Mouse (Mus musculus) kidney, postnatal 14 days (tissue): ENCODE measurements around the gene BC051019.

Experiments used
- DNase-seq: peaks from one replicate; pipeline ENCODE4 v3.0.0; 2022; ENCODE audit warnings: mixed read lengths

The BC051019 gene

GRCm38 (mm10) chr7:109723697-109724096 is at the start of gene BC051019:
TSS of gene BC051019 (minus strand) at chr7:109723850.
- no peak for DNase-seq

- DNase-seq = no peak
Measured at GRCm38 (mm10) chr7:109772251-109772650, 48.6 kb upstream of the BC051019 start.

GRCm38 (mm10) chr7:109768699-109769383 is 45.2 kb upstream of the BC051019 start:
- no peak for DNase-seq

GRCm38 (mm10) chr7:109767575-109768350 is 44.1 kb upstream of the BC051019 start:
- no peak for DNase-seq

- DNase-seq = no peak
Measured at GRCm38 (mm10) chr7:109764009-109764408, 40.4 kb upstream of the BC051019 start.

GRCm38 (mm10) chr7:109756291-109756690 is 32.6 kb upstream of the BC051019 start:
- DNase-seq = peak; percentile 46

- no peak for DNase-seq
Measured at GRCm38 (mm10) chr7:109754034-109754433, 30.4 kb upstream of the BC051019 start.

- DNase-seq = peak; percentile 91
Measured at GRCm38 (mm10) chr7:109752008-109752925, 28.6 kb upstream of the BC051019 start, which contains the start of gene Tmem9b. TSS of gene Tmem9b (minus strand) at chr7:109752875.

- DNase-seq = peak; percentile 23
Measured at GRCm38 (mm10) chr7:109751427-109752007, 27.9 kb upstream of the BC051019 start.

- DNase-seq = peak; percentile 23
Measured at GRCm38 (mm10) chr7:109747747-109748146, 24.1 kb upstream of the BC051019 start.

GRCm38 (mm10) chr7:109741703-109742102 is 18.1 kb upstream of the BC051019 start:
- no peak for DNase-seq

- no peak for DNase-seq
Measured at GRCm38 (mm10) chr7:109741060-109741459, 17.4 kb upstream of the BC051019 start.

- no peak for DNase-seq
Measured at GRCm38 (mm10) chr7:109739822-109740370, 16.2 kb upstream of the BC051019 start.

- peak; percentile 67 for DNase-seq
Measured at GRCm38 (mm10) chr7:109734806-109735205, 11.2 kb upstream of the BC051019 start.

GRCm38 (mm10) chr7:109731626-109732025 is 8.0 kb upstream of the BC051019 start, which contains the start of gene Ascl3:
TSS of gene Ascl3 (minus strand) at chr7:109731726.
- no peak for DNase-seq

GRCm38 (mm10) chr7:109723114-109723513 is 536 bp downstream of the BC051019 start:
- DNase-seq = no peak

GRCm38 (mm10) chr7:109722618-109723017 is 1.0 kb downstream of the BC051019 start:
- no peak for DNase-seq

- DNase-seq = peak; percentile 59
Measured at GRCm38 (mm10) chr7:109719286-109719685, 4.4 kb downstream of the BC051019 start.

- no peak for DNase-seq
Measured at GRCm38 (mm10) chr7:109713434-109713982, 10.1 kb downstream of the BC051019 start.

GRCm38 (mm10) chr7:109712198-109712597 is 11.5 kb downstream of the BC051019 start:
- no peak for DNase-seq

- no peak for DNase-seq
Measured at GRCm38 (mm10) chr7:109710069-109710468, 13.6 kb downstream of the BC051019 start.

GRCm38 (mm10) chr7:109708961-109709382 is 14.7 kb downstream of the BC051019 start:
- peak; percentile 79 for DNase-seq
